Mouse (Mus musculus) brain, embryonic 14.5 days (tissue): ENCODE measurements at regions not wholly inside any gene's neighbourhood (a gene's known extent, or its start where the extent isn't known, plus 50 kb on each side); places are given as distances from the start of the nearest gene placed in this dataset.

Source experiments
- CTCF ChIP-seq: fragments of 200-500 bp; IDR thresholded peaks from 2 replicates; pipeline ENCODE4 v1.5.1; 2012; ENCODE audit warnings: inconsistent platforms, mild to moderate bottlenecking, moderate library complexity, borderline replicate concordance; ENCODE audit not compliant: insufficient read depth, insufficient read length; ENCODE audit errors: extremely low read depth
- POLR2A ChIP-seq: fragments of 200-500 bp; IDR thresholded peaks from 2 replicates; pipeline ENCODE4 v1.6.1; 2012; ENCODE audit warnings: mild to moderate bottlenecking, inconsistent platforms, borderline replicate concordance; ENCODE audit not compliant: poor library complexity, insufficient read depth, insufficient read length, severe bottlenecking; ENCODE audit errors: extremely low read depth

DNA sequence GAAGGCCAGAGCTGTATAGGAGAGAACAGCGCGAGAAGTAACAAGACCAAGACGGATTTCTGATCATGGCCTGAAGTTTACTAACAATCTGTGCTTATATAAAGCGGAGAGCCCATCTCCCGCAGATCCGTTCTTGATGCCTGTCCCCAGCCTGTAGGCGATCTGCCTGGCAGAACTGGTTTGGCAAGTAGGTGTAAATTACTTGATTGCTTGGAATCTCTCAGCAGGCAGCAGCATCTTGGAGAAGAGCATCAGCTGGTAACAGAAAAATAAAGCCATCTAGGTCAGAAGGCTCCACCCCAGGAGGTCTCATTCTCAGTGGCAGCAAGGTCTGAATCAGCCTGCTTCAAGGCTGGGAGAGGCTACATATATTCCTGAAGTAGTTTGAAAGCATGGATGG lies 401.5 kb downstream of the Dhx35 start:
- TF ChIP-seq CTCF (no peak), POLR2A (no peak)
